Mouse (Mus musculus) embryonic facial prominence, embryonic 10.5 days (tissue): ENCODE measurements at regions not wholly inside any gene's neighbourhood (a gene's known extent, or its start where the extent isn't known, plus 50 kb on each side); places are given as distances from the start of the nearest gene placed in this dataset.
A peak's percentile ranks its signal among the peaks of the same experiment; 100 is the strongest.

Experiments
- DNase-seq: peaks from one replicate; pipeline ENCODE4 v3.0.0-alpha.2; 2017; ENCODE audit warnings: low spot score
- H3K27ac ChIP-seq: fragments of 300-500 bp; sonication (generic); replicated peaks from 2 replicates; pipeline ENCODE4 v1.5.1; 2016; ENCODE audit warnings: mild to moderate bottlenecking
- H3K27me3 ChIP-seq: fragments of 300-500 bp; sonication (generic); replicated peaks from 2 replicates; pipeline ENCODE4 v1.6.1; 2016; ENCODE audit warnings: low read depth, mild to moderate bottlenecking; ENCODE audit not compliant: poor library complexity, severe bottlenecking
- H3K36me3 ChIP-seq: fragments of 300-500 bp; sonication (generic); replicated peaks from 2 replicates; pipeline ENCODE4 v1.6.1; 2016; ENCODE audit warnings: mild to moderate bottlenecking, moderate library complexity
- H3K4me1 ChIP-seq: fragments of 300-500 bp; sonication (generic); 2 replicates; pipeline ENCODE4 v1.6.1; 2016
- H3K4me3 ChIP-seq: fragments of 300-500 bp; sonication (generic); 2 replicates; pipeline ENCODE4 v1.5.1; 2016; ENCODE audit warnings: mild to moderate bottlenecking, moderate library complexity
- H3K9me3 ChIP-seq: fragments of 300-500 bp; sonication (generic); 2 replicates; pipeline ENCODE4 v1.6.1; 2016; ENCODE audit warnings: mild to moderate bottlenecking
- WGBS: fragments of 180-500 bp; shearing (Covaris S2); methylation state at CpG from one replicate; pipeline ENCODE4 v1.1.7; 2016; 5-methylcytosine and 5-hydroxymethylcytosine counted together

DNA sequence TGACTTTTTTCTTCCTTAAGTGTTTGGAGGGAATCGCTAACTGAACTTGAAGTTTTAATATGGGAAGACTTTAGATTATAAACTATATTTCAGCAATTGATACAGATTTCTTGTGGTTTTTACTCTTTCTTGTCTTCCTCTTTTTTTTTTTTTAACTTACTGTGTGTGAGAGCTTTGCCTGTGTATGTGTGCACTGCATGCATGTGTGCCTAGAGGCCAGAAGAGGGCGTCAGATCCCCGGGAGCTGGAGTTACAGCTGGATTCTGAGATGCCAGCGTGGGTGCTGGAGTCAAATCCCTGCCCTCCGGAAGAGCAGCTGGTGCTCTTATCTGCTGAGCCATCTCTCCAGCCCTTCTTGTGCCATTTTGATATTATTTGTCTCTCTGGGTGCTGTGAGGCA, 129.6 kb downstream of the Trim33 start:
- DNase-seq: no peak
- H3K4me3 ChIP-seq: no peak overlapping the region
- 83% methylated on average over 5 of the region's 5 CpGs for WGBS
- H3K27ac ChIP-seq: no peak overlapping the region
- no peaks in the 10 kb centered on the region for H3K27me3 ChIP-seq
- H3K36me3 ChIP-seq: no peaks in the 10 kb centered on the region
- no peaks in the 10 kb centered on the region for H3K9me3 ChIP-seq
- H3K4me1 ChIP-seq: peaks cover 10% of the 10 kb centered on the region

DNA sequence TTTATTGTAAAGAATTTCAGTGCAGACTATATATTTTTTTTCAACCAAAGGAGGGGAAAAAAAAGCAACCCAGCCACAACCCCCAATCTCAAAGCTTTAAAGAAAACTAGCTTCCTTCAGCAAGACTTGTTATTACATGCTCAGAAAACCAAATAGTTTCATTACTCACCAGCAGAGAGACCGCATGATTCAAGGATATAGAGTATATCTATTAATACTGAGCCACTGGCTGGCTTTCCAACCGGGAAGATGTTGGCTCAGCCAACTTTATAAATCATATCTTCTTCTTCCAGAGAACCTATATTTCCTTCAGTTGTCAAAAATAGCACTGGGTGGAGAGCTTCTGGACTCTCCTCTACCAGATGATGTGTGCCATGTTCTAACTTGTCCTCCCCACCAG, 133.2 kb downstream of the Trim33 start:
- WGBS: 88% methylated on average over 2 of the region's 2 CpGs
- Histone ChIP-seq H3K9me3 (no peaks in the 10 kb centered on the region), H3K27ac (no peak overlapping the region), H3K4me1 (peaks cover 14% of the 10 kb centered on the region), H3K36me3 (no peaks in the 10 kb centered on the region), H3K4me3 (no peak overlapping the region), H3K27me3 (no peaks in the 10 kb centered on the region)
- no peak for DNase-seq

DNA sequence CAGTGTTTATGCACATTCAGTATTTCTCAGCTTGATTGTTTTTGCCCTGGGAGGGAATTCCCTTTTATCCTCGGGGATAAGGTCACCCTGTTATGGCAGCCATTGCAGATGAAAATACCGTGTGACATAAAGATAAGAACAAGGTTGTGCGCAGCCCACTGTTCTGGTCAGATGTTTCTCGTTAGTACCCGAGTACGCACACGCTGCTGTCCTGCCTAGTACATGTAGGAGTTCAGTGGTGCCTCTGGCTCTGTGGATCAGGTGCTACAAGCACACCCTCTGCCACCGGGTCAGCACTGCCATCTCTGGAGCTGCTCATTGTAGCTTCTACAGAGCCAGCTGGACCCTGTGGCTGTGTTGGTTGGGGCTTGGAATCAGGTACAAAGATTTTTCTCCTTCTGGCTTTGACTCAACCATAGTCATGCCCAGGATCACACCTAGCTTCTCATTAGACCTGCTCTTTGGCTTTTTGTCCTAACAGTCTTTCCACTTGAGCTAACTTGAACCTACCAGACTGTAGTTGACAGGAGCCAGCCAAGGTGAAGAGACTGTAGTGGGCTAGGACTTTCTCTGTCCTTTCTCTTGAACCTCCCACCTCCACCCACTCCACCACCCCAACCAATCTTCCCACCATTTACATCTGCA, 136.1 kb downstream of the Trim33 start:
- no peak overlapping the region for H3K27ac ChIP-seq
- H3K9me3 ChIP-seq: no peaks in the 10 kb centered on the region
- WGBS: 61% methylated on average over 8 of the region's 8 CpGs
- H3K36me3 ChIP-seq: no peaks in the 10 kb centered on the region
- no peaks in the 10 kb centered on the region for H3K27me3 ChIP-seq
- no peak overlapping the region for H3K4me3 ChIP-seq
- no peak for DNase-seq
- peaks cover 29% of the 10 kb centered on the region for H3K4me1 ChIP-seq

DNA sequence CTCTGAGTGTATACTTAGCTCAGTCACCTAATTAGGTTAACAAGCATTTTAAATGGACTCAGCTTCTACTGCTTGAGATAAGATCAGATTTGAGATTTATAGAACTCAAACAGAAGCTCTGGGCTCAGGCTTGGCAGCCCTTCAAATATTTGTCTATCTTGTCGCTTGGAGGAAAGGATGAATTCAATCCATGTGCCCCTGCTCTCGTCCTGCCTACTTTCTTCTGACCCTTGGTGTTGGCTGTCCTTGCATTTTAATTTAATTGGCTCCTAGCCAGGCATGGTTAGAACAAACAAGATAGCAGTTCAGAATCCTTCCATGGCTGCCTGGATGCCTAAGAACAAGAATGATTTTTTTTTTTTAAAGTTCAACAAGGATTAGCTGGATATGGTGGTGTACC, 137.2 kb downstream of the Trim33 start:
- WGBS: 74% methylated on average over 2 of the region's 2 CpGs
- Histone ChIP-seq H3K36me3 (no peaks in the 10 kb centered on the region), H3K4me1 (peaks cover 40% of the 10 kb centered on the region), H3K9me3 (no peaks in the 10 kb centered on the region), H3K27ac (no peak overlapping the region), H3K4me3 (no peak overlapping the region), H3K27me3 (no peaks in the 10 kb centered on the region)
- DNase-seq: no peak

DNA sequence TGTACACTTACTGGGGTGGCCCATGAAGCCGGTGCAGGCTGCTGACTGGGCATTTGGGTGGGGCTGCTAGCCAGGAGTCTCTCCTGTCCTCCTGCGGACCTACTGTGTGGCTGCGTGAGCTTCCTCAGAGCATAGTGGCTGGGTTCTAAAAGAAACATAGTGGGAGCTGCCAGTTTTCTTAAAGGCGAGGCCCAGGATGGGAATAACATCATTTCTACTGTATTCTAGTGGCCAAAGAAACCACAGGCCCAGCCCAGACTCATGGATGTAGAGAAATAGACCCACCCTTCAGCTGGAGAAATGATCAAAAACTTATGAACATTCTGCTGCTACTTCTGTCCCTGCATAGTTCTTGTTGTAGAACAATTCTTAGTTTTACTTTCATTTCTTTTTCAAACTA, 138.7 kb downstream of the Trim33 start:
- Histone ChIP-seq H3K27ac (no peak overlapping the region), H3K36me3 (no peaks in the 10 kb centered on the region), H3K4me1 (peaks cover 48% of the 10 kb centered on the region), H3K9me3 (no peaks in the 10 kb centered on the region), H3K4me3 (no peak overlapping the region), H3K27me3 (no peaks in the 10 kb centered on the region)
- no peak for DNase-seq
- 92% methylated on average over 4 of the region's 4 CpGs for WGBS

DNA sequence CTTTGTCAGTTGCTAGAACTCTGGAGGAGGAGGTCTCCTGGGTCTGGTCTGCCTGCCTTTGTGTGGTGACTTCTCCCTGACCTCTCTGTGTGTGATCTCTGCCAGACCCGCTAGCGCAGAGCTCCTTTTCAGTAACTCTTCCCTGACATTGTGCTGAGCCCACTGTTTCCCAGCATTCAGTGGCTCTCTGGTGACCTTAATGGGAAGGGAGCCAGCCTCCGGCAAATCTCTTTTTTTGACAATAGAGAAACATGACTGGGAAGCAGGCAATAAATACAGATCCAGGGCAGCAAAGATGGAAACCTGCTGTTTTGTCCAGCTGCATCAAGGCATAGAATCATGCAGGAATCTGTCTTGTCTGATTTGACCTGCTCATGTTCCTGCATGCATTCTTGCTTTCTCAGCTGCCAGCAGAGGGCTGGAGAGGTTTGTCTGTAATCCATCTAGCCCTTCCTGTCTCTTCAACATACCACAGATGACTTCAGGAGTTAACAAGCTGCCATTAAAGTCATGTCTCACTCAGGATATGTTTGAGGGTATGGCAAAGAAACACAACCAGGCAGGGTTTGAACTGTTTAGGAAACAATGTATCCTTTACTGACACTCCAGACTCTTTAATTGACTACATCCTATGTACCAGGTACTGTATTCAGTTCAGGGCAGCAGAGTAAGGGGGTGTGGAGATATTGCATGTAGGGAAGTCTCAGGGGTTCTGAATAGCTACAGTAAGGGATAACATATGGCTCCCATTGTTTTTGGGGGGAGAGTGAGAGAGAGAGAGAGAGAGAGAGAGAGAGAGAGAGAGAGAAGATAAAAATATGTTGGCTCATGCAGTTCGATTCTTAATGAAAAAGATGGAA, 140.9 kb downstream of the Trim33 start:
- Histone ChIP-seq H3K4me1 (peaks cover 46% of the 10 kb centered on the region), H3K27ac (peak overlapping the region; percentile 82), H3K4me3 (no peak overlapping the region), H3K9me3 (no peaks in the 10 kb centered on the region), H3K27me3 (no peaks in the 10 kb centered on the region), H3K36me3 (no peaks in the 10 kb centered on the region)
- DNase-seq: peak; percentile 73
- WGBS: 20% methylated on average over 4 of the region's 4 CpGs

DNA sequence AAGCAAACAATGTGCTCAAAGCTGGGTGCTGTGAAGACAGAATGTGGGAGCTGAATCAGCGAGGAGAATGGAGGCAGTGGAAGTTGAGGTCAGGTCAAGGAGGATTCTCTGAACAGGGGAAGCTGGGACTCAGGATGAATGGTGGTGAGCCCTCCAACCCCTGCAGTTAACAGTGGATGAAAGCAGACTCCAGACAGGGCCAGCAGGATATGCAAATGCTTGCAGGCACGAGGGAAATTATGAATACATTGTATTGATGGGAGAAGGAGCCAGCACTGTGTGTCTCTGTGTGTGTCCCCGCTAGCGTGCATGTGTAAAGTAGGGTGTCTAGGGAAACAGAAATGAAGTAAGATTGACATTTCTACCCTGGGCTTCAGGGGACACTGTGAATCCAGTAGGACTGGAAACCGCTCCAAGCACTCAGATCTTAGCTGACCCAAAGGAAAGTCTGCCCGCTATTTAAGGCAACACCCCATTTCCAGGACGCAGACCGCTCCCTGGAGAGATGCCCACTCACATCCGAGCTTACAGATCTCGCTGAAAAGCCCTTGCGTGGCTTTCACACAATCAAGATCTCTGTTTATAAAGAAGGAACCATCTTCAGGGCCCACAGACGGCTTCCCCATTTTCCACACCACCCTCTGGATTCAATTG, 141.7 kb downstream of the Trim33 start:
- WGBS: 57% methylated on average over 12 of the region's 12 CpGs
- Histone ChIP-seq H3K27me3 (no peaks in the 10 kb centered on the region), H3K27ac (peak overlapping the region; percentile 82), H3K9me3 (no peaks in the 10 kb centered on the region), H3K4me1 (peaks cover 39% of the 10 kb centered on the region), H3K4me3 (no peak overlapping the region), H3K36me3 (no peaks in the 10 kb centered on the region)
- DNase-seq: no peak

DNA sequence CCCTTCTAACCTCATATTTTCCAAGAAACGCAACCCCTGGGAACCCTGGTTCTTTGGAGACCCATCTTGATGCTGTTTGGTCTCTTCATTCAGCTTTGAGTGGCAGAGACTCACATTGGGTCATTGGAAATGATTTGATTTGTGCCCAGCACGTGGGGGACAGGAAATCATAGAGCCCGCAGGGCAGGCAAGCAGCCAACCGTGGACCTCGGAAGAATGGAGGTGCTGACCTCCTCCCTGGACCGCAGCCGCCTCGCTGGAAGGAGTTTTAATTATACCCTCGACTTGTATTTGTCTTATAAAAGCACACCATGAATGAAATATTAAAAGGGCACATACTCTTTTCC, 142.2 kb downstream of the Trim33 start:
- peak overlapping the region; percentile 82 for H3K27ac ChIP-seq
- DNase-seq: peak; percentile 59
- H3K4me1 ChIP-seq: peaks cover 34% of the 10 kb centered on the region
- H3K27me3 ChIP-seq: no peaks in the 10 kb centered on the region
- H3K36me3 ChIP-seq: no peaks in the 10 kb centered on the region
- WGBS: 39% methylated on average over 9 of the region's 9 CpGs
- H3K4me3 ChIP-seq: no peak overlapping the region
- no peaks in the 10 kb centered on the region for H3K9me3 ChIP-seq

DNA sequence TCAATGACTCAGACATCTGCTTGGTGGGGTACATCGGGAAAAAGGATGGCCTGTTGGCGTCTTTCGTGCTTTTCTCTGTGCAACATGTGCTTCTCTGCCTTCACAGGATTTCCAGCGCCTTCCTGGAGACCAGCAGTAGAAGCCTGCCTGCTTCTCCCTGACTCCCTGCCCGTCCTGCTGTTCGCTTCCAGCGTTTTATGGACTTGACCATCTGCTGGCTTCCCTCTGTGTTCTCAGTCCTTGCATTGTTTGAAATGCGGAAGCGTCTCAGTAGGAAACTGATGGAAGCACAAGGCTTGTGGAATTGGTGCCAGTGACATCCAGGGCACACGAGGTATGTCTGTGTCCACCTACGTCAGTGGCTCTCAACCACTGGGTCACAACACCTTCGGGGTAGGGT, 143.7 kb downstream of the Trim33 start:
- no peak for DNase-seq
- H3K27ac ChIP-seq: peak overlapping the region; percentile 40; the same call in 1 of the 2 replicates
- no peaks in the 10 kb centered on the region for H3K27me3 ChIP-seq
- no peak overlapping the region for H3K4me3 ChIP-seq
- 91% methylated on average over 12 of the region's 12 CpGs for WGBS
- no peaks in the 10 kb centered on the region for H3K36me3 ChIP-seq
- no peaks in the 10 kb centered on the region for H3K9me3 ChIP-seq
- peaks cover 34% of the 10 kb centered on the region for H3K4me1 ChIP-seq

DNA sequence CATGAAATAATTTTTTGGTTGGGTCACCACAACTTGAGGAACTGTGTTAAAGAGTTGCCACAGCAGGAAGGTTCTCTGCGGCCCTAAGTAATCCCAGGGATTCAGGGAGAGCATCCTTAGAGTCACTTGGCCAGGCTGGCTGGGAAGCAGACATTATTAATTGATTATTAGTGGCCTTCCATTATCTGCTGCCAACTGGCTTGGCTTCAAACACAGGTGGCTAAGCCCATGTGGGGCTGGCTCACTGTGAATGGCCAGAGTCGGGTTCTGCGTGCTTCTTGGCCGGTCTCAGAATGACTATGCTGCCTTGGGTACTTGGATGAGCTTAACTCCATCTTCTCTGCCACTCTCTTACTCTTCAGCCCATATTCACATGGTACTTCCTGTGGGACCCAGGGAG, 144.2 kb downstream of the Trim33 start:
- no peaks in the 10 kb centered on the region for H3K9me3 ChIP-seq
- no peak for DNase-seq
- no peak overlapping the region for H3K4me3 ChIP-seq
- H3K27ac ChIP-seq: no peak overlapping the region
- H3K4me1 ChIP-seq: peaks cover 34% of the 10 kb centered on the region
- 96% methylated on average over 4 of the region's 4 CpGs for WGBS
- no peaks in the 10 kb centered on the region for H3K36me3 ChIP-seq
- no peaks in the 10 kb centered on the region for H3K27me3 ChIP-seq

DNA sequence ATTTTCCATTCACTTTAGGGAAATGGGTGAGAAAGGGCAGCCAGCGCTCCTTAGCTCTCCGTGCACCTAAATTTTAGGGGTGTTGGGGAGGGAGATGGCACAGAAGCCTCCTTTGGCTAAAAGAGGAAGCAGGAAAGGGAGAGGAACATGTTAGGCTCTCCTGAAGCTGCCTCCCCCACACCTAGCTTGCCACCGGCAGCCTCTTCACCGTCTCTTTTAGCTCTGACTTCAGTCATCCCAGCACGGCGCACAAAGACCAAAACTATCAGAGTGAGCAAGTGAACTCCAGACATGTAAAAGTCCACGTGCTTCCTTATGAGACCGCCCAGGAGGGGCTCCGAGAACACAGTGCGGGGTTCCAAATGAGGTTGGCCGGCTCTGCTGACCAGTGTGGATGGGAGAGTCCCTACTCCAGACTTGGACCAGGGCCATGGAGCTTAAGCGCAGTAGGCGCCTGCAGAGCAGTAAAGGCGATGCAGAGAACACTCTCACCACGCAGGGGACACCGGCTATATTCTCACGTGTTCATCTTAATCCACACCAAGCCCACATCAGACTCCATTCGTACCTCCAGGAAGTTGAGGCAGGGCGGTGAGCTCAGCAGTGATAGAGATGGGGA, 146.8 kb downstream of the Trim33 start:
- DNase-seq: no peak
- 90% methylated on average over 19 of the region's 19 CpGs for WGBS
- no peak overlapping the region for H3K27ac ChIP-seq
- H3K9me3 ChIP-seq: no peaks in the 10 kb centered on the region
- H3K27me3 ChIP-seq: no peaks in the 10 kb centered on the region
- no peaks in the 10 kb centered on the region for H3K36me3 ChIP-seq
- H3K4me3 ChIP-seq: no peak overlapping the region
- H3K4me1 ChIP-seq: peaks cover 12% of the 10 kb centered on the region

DNA sequence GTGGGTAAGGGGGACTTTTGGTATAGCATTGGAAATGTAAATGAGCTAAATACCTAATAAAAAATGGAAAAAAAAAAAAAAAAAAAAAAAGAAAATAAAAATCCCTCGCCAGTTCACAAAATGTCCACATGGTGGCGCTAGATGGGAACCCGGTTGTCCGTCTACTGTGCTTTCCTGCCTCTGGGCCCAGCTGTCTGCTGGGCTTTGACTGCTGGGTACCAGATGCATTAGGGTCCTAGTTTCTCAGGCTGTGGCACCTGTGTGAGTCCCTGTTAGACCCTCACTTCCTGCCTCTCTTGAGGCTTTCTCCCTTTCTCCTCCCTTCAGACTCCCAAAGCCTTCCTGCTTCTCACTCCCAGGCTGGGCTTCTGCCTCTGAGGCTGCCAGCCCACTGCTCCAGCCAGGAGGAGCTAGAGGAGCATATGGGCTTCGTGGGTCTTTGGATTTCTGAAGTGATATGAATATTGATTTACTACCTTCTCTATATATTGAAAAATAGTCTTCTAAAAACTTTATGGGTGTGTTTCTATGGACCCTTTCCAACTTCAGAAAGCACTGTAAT, 145.7 kb upstream of the Syt6 start:
- H3K4me1 ChIP-seq: peaks cover 6% of the 10 kb centered on the region; the same call in 1 of the 2 replicates
- H3K4me3 ChIP-seq: no peak overlapping the region
- no peak overlapping the region for H3K27ac ChIP-seq
- H3K27me3 ChIP-seq: no peaks in the 10 kb centered on the region
- no peaks in the 10 kb centered on the region for H3K36me3 ChIP-seq
- peak; percentile 34 for DNase-seq
- WGBS: 20% methylated on average over 5 of the region's 5 CpGs
- no peaks in the 10 kb centered on the region for H3K9me3 ChIP-seq
